Mouse (Mus musculus): ENCODE measurements around the gene Nhej1. TPM values are rescaled to one million over a fixed set of nuclear protein-coding genes. Genes with fewer than 3 reads are reported as not detected.
A peak's percentile ranks its signal among the peaks of the same experiment; 100 is the strongest.

Gene Nhej1
- polyA plus RNA-seq, 1 experiment from 2014 or later, result 3.5 TPM

DNA sequence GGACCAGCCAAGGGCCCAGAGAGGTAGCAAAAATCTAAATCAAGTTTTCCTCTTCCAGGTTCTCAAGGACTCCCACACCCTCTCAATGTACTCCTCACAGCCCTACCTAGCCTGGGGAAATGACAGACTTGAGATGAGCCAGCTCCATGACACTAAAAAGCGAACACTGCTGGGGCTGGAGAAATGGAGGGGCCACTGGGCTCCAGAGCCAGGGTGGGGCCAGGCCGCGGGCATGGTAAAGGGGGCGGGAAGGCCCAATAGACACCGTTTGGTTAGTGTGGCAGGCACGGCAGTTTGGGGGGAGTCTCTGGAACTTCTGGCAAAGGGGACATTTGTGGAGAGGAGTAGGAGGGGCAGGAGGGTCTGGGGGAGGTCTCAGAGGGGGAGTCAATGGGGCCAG is 11.3 kb upstream of the Nhej1 start:
- H3K36me3 ChIP-seq (ENCODE audit: control insufficient read depth, insufficient read depth, low read length), result peaks cover 24% of the 10 kb centered on the region
- H3K9me3 ChIP-seq (ENCODE audit: control insufficient read depth, low read length), result no peaks in the 10 kb centered on the region
- no peak for ATAC-seq (ENCODE audit: low FRiP score, low TSS enrichment)
- H3K27me3 ChIP-seq (ENCODE audit: control insufficient read depth, insufficient read depth, low read length), result no peaks in the 10 kb centered on the region
- no peak for DNase-seq (ENCODE audit: low spot score)
- 78% methylated on average over 6 of the region's 6 CpGs for WGBS
- no peak overlapping the region for H3K9ac ChIP-seq (ENCODE audit: low read length)
- H3K4me3 ChIP-seq (ENCODE audit: low read depth, low read length), result no peak overlapping the region
- H3K27ac ChIP-seq (replicated peaks), result no peak overlapping the region
- TF ChIP-seq EP300 (optimal IDR thresholded peaks at IDR 0.05) (no peak), CTCF (IDR thresholded peaks at IDR 0.05; ENCODE audit: low read depth) (no peak)
- H3K4me2 ChIP-seq (replicated peaks; ENCODE audit: low read depth), result no peak overlapping the region
- no peaks in the 10 kb centered on the region for H3K4me1 ChIP-seq (replicated peaks; ENCODE audit: control insufficient read depth, insufficient read depth)

DNA sequence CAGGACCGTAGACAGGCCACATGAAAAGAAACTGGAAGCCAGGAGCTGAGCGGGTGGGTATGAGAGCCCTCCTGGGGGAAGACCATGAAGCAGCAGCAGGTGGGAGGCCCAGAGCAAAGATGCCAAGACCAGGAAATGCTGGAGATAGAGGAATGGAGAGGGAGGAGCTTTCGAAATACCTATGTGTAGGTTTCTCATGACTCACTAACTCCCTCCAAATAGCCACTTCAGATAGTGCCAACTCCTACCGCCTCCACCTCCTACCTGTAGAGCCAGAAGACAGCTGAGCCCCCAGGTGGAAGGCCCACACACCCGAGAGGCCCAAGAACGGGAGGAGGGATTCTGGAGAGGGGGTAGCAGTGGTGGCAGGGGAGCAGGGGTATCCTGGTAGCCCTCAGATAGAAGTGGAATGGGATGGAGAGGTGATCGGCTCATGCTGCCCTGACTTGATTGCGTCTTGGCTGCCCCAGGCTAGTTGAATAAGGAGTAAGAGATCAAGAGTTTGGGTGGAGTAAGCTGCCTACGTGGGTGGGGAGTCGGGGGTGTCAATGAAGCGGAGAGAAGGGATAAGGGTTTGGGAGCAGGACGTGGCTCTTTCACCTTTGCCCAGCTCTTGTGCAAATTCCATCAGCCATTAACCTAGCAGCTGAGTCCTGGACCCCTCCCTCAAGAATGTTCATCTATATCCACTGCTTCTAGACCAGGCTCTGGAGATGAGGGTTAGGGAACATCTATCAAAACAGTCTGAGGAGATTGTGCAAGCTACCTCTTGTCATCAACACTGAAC is 8.6 kb upstream of the Nhej1 start, which contains the start of gene Slc23a3:
TSS of gene Slc23a3 (minus strand) at position 470 of the 787 bp plus-strand sequence.
- Histone ChIP-seq H3K9me3 (ENCODE audit: control insufficient read depth, low read length) (no peaks in the 10 kb centered on the region), H3K27me3 (ENCODE audit: control insufficient read depth, insufficient read depth, low read length) (no peaks in the 10 kb centered on the region), H3K27ac (replicated peaks) (no peak within 1 kb of the TSS), H3K4me3 (ENCODE audit: low read depth, low read length) (no peak within 1 kb of the TSS), H3K36me3 (ENCODE audit: control insufficient read depth, insufficient read depth, low read length) (peaks cover 20% of the 10 kb centered on the region), H3K4me1 (replicated peaks; ENCODE audit: control insufficient read depth, insufficient read depth) (no peaks in the 10 kb centered on the region), H3K9ac (ENCODE audit: low read length) (no peak within 1 kb of the TSS), H3K4me2 (replicated peaks; ENCODE audit: low read depth) (no peak within 1 kb of the TSS)
- WGBS, result 42% methylated on average over 12 of the region's 12 CpGs
- 0 out of 2 replicates have a peak, but pooled peaks have one; percentile 3 for ATAC-seq (ENCODE audit: low FRiP score, low TSS enrichment)
- TF ChIP-seq EP300 (optimal IDR thresholded peaks at IDR 0.05) (no peak), CTCF (IDR thresholded peaks at IDR 0.05; ENCODE audit: low read depth) (no peak)
- no peak for DNase-seq (ENCODE audit: low spot score)

DNA sequence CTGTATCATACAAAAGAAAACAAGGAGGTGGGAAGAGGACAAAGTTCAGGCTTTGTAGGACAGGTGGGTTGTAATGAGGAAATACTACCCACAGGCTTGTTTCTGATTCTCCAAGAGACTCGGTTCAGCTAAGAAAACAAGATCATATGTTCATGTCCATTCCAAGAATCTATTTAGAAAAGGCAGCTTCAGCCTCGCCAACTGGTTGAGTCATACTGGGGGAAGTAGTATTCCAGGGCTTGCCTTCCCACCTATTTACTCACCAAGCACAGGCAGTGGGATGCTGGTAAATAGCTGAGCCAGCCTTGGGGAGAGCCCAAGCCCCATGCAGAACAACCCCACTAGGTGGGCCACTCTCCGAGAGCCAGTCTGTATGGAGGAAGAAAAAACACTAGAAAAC is 3.6 kb upstream of the Nhej1 start:
- TF ChIP-seq CTCF (IDR thresholded peaks at IDR 0.05; ENCODE audit: low read depth), result no peak
- no peak for TF ChIP-seq EP300 (optimal IDR thresholded peaks at IDR 0.05)
- no peak overlapping the region for H3K4me3 ChIP-seq (ENCODE audit: low read depth, low read length)
- peaks cover 4% of the 10 kb centered on the region for H3K4me1 ChIP-seq (replicated peaks; ENCODE audit: control insufficient read depth, insufficient read depth)
- H3K27ac ChIP-seq (replicated peaks), result no peak overlapping the region
- ATAC-seq (ENCODE audit: low FRiP score, low TSS enrichment) (no peak), DNase-seq (ENCODE audit: low spot score) (no peak)
- H3K27me3 ChIP-seq (ENCODE audit: control insufficient read depth, insufficient read depth, low read length), result no peaks in the 10 kb centered on the region
- no peaks in the 10 kb centered on the region for H3K36me3 ChIP-seq (ENCODE audit: control insufficient read depth, insufficient read depth, low read length)
- no peaks in the 10 kb centered on the region for H3K9me3 ChIP-seq (ENCODE audit: control insufficient read depth, low read length)
- H3K4me2 ChIP-seq (replicated peaks; ENCODE audit: low read depth), result no peak overlapping the region
- 60% methylated on average over 3 of the region's 3 CpGs for WGBS
- no peak overlapping the region for H3K9ac ChIP-seq (ENCODE audit: low read length)

DNA sequence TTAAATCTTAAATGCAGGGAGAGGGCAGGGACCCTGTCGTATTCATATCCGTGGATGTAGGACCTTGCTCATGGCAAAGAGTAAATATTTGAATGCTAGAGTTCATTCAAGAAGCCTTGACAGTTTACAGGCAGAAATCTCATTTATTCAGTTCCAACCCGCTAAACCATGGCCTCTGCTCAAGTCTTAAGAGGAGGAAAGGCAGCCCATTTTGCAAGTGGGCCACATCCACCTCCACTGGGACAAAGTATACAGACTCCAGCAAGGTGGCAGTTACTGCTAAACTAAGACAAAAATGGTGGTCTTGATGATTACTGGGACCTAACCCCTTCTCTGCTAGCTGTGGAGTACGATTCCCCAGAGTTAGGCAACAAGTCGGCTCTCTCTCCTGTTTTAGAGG is 418 bp upstream of the Nhej1 start:
- H3K9ac ChIP-seq (ENCODE audit: low read length), result peak overlapping the region; percentile 62
- peak; percentile 11; the same call in 1 of the 2 replicates for ATAC-seq (ENCODE audit: low FRiP score, low TSS enrichment)
- no peak for DNase-seq (ENCODE audit: low spot score)

DNA sequence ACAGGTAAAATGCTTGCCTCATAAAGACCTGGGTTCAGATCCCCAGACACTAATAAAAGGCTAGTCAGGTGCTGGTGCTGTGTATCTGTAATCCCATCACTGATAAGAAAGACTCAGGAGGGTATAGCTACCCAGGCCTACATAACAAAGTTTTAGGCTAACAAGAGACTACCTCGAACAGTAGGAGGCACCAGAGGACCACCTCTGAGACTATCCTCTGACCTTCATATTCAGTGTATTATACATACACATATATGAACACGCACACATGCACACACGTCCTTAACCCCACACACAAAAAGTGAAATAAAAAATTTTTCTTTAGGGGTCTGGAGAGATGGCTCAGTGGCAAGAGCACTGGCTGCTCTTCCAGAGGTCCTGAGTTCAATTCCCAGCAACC is 2.8 kb downstream of the Nhej1 start:
- Histone ChIP-seq H3K36me3 (ENCODE audit: control insufficient read depth, insufficient read depth, low read length) (no peaks in the 10 kb centered on the region), H3K9ac (ENCODE audit: low read length) (no peak overlapping the region), H3K9me3 (ENCODE audit: control insufficient read depth, low read length) (no peaks in the 10 kb centered on the region), H3K27me3 (ENCODE audit: control insufficient read depth, insufficient read depth, low read length) (no peaks in the 10 kb centered on the region), H3K4me2 (replicated peaks; ENCODE audit: low read depth) (no peak overlapping the region), H3K27ac (replicated peaks) (no peak overlapping the region), H3K4me1 (replicated peaks; ENCODE audit: control insufficient read depth, insufficient read depth) (peaks cover 4% of the 10 kb centered on the region), H3K4me3 (ENCODE audit: low read depth, low read length) (no peak overlapping the region)
- TF ChIP-seq EP300 (optimal IDR thresholded peaks at IDR 0.05), result no peak
- TF ChIP-seq CTCF (IDR thresholded peaks at IDR 0.05; ENCODE audit: low read depth), result peak; percentile 55
- DNase-seq (ENCODE audit: low spot score), result no peak
- no peak for ATAC-seq (ENCODE audit: low FRiP score, low TSS enrichment)
- 76% methylated on average over 3 of the region's 3 CpGs for WGBS

More for the DNA sequence above, 418 bp upstream of the Nhej1 start:
- Histone ChIP-seq H3K27me3 (ENCODE audit: control insufficient read depth, insufficient read depth, low read length) (no peaks in the 10 kb centered on the region), H3K4me2 (replicated peaks; ENCODE audit: low read depth) (peak overlapping the region; percentile 51), H3K27ac (replicated peaks) (peak overlapping the region; percentile 97), H3K4me1 (replicated peaks; ENCODE audit: control insufficient read depth, insufficient read depth) (peaks cover 4% of the 10 kb centered on the region), H3K9me3 (ENCODE audit: control insufficient read depth, low read length) (no peaks in the 10 kb centered on the region), H3K36me3 (ENCODE audit: control insufficient read depth, insufficient read depth, low read length) (no peaks in the 10 kb centered on the region), H3K4me3 (ENCODE audit: low read depth, low read length) (peak overlapping the region; percentile 51)
- TF ChIP-seq CTCF (IDR thresholded peaks at IDR 0.05; ENCODE audit: low read depth) (no peak), EP300 (optimal IDR thresholded peaks at IDR 0.05) (no peak)
- 26% methylated on average over 5 of the region's 5 CpGs for WGBS

DNA sequence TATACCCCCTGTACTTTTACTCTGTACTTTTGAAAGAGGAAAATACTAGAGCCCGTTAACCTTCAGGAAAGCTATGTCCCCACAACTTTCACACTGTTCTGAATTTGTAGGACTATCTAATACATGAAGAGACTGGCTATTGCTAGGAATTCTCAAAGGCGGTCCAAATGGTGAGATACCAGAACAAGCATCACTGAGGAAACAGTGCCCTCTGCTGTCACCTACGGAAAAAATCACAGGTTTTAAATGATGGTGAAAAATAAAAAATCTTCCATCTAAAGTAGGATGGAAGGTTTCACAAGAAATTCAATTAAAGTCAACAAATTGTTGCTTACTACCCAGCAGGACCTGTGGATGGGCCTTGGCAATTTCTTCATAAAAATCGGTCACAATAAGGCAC is 72.9 kb downstream of the Nhej1 start:
- Histone ChIP-seq H3K9ac (ENCODE audit: low read length) (no peak overlapping the region), H3K4me3 (ENCODE audit: low read depth, low read length) (no peak overlapping the region), H3K27ac (replicated peaks) (no peak overlapping the region), H3K4me2 (replicated peaks; ENCODE audit: low read depth) (no peak overlapping the region), H3K9me3 (ENCODE audit: control insufficient read depth, low read length) (no peaks in the 10 kb centered on the region), H3K4me1 (replicated peaks; ENCODE audit: control insufficient read depth, insufficient read depth) (no peaks in the 10 kb centered on the region), H3K27me3 (ENCODE audit: control insufficient read depth, insufficient read depth, low read length) (no peaks in the 10 kb centered on the region), H3K36me3 (ENCODE audit: control insufficient read depth, insufficient read depth, low read length) (no peaks in the 10 kb centered on the region)
- WGBS, result 28% methylated on average over 4 of the region's 4 CpGs
- DNase-seq (ENCODE audit: low spot score), result no peak
- peak; percentile 82 for TF ChIP-seq CTCF (IDR thresholded peaks at IDR 0.05; ENCODE audit: low read depth)
- no peak for TF ChIP-seq EP300 (optimal IDR thresholded peaks at IDR 0.05)
- no peak for ATAC-seq (ENCODE audit: low FRiP score, low TSS enrichment)
